Mouse (Mus musculus): ENCODE measurements at regions not wholly inside any gene's neighbourhood (a gene's known extent, or its start where the extent isn't known, plus 50 kb on each side); places are given as distances from the start of the nearest gene placed in this dataset.

GRCm38 (mm10) chr19:14351728-14352340 is 246.0 kb downstream of the Tle4 start:
- Histone ChIP-seq H3K4me3 (ENCODE audit: low read depth, low read length) (no peak overlapping the region), H3K27me3 (ENCODE audit: control insufficient read depth, insufficient read depth, low read length) (no peaks in the 10 kb centered on the region), H3K4me1 (ENCODE audit: control insufficient read depth, insufficient read depth, low read length) (no peaks in the 10 kb centered on the region), H3K4me2 (ENCODE audit: low read depth, low read length) (no peak overlapping the region), H3K27ac (replicated peaks; ENCODE audit: low read depth, low read length) (no peak overlapping the region), H3K36me3 (replicated peaks; ENCODE audit: control insufficient read depth, insufficient read depth, low read depth, low read length) (no peaks in the 10 kb centered on the region), H3K9ac (replicated peaks; ENCODE audit: low read length) (no peak overlapping the region), H3K9me3 (replicated peaks; ENCODE audit: control insufficient read depth, low read length) (no peaks in the 10 kb centered on the region)
- no peak for ATAC-seq (replicated peaks; ENCODE audit: insufficient number of reproducible peaks, low FRiP score, low TSS enrichment, low read depth)
- 66% methylated on average over 4 of the region's 4 CpGs for WGBS
- no peak for DNase-seq (ENCODE audit: low spot score)

- WGBS = 88% methylated on average over 3 of the region's 3 CpGs
- DNase-seq (ENCODE audit: low spot score) (no peak), ATAC-seq (replicated peaks; ENCODE audit: insufficient number of reproducible peaks, low FRiP score, low TSS enrichment, low read depth) (no peak)
- Histone ChIP-seq H3K27ac (replicated peaks; ENCODE audit: low read depth, low read length) (no peak overlapping the region), H3K9ac (replicated peaks; ENCODE audit: low read length) (no peak overlapping the region), H3K4me2 (ENCODE audit: low read depth, low read length) (no peak overlapping the region), H3K9me3 (replicated peaks; ENCODE audit: control insufficient read depth, low read length) (no peaks in the 10 kb centered on the region), H3K27me3 (ENCODE audit: control insufficient read depth, insufficient read depth, low read length) (no peaks in the 10 kb centered on the region), H3K4me1 (ENCODE audit: control insufficient read depth, insufficient read depth, low read length) (no peaks in the 10 kb centered on the region), H3K36me3 (replicated peaks; ENCODE audit: control insufficient read depth, insufficient read depth, low read depth, low read length) (no peaks in the 10 kb centered on the region), H3K4me3 (ENCODE audit: low read depth, low read length) (no peak overlapping the region)
These were observed 245.3 kb downstream of the Tle4 start for GRCm38 (mm10) chr19:14352551-14352950.

GRCm38 (mm10) chr19:14353151-14353550 is 244.7 kb downstream of the Tle4 start:
- Histone ChIP-seq H3K4me3 (ENCODE audit: low read depth, low read length) (no peak overlapping the region), H3K4me1 (ENCODE audit: control insufficient read depth, insufficient read depth, low read length) (no peaks in the 10 kb centered on the region), H3K9ac (replicated peaks; ENCODE audit: low read length) (no peak overlapping the region), H3K36me3 (replicated peaks; ENCODE audit: control insufficient read depth, insufficient read depth, low read depth, low read length) (no peaks in the 10 kb centered on the region), H3K27me3 (ENCODE audit: control insufficient read depth, insufficient read depth, low read length) (no peaks in the 10 kb centered on the region), H3K9me3 (replicated peaks; ENCODE audit: control insufficient read depth, low read length) (no peaks in the 10 kb centered on the region), H3K4me2 (ENCODE audit: low read depth, low read length) (no peak overlapping the region), H3K27ac (replicated peaks; ENCODE audit: low read depth, low read length) (no peak overlapping the region)
- ATAC-seq (replicated peaks; ENCODE audit: insufficient number of reproducible peaks, low FRiP score, low TSS enrichment, low read depth) (no peak), DNase-seq (ENCODE audit: low spot score) (no peak)
- 85% methylated on average over 4 of the region's 4 CpGs for WGBS

DNA sequence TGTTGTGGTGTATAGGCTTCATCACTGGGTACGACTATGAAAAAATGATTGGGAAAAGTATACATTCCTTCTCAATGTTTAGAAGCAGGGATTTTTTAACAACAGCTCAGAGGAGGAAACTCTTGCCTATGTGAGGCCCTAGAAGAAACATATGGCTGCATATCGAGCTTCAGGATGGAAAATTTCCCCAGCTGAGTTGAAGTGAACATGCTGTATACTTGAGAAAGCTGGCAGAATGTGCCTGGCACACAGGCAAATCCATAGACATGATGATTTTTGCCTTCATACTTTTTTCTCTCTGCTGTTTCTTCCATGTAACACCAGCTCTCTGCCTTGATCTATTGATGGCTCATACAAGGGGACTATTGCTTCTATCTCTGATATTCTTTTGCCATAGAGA is 242.7 kb downstream of the Tle4 start:
- ATAC-seq (replicated peaks; ENCODE audit: insufficient number of reproducible peaks, low FRiP score, low TSS enrichment, low read depth) = no peak
- Histone ChIP-seq H3K4me3 (ENCODE audit: low read depth, low read length) (no peak overlapping the region), H3K4me1 (ENCODE audit: control insufficient read depth, insufficient read depth, low read length) (no peaks in the 10 kb centered on the region), H3K27ac (replicated peaks; ENCODE audit: low read depth, low read length) (no peak overlapping the region), H3K36me3 (replicated peaks; ENCODE audit: control insufficient read depth, insufficient read depth, low read depth, low read length) (no peaks in the 10 kb centered on the region), H3K9ac (replicated peaks; ENCODE audit: low read length) (no peak overlapping the region), H3K4me2 (ENCODE audit: low read depth, low read length) (no peak overlapping the region), H3K9me3 (replicated peaks; ENCODE audit: control insufficient read depth, low read length) (no peaks in the 10 kb centered on the region), H3K27me3 (ENCODE audit: control insufficient read depth, insufficient read depth, low read length) (no peaks in the 10 kb centered on the region)
- 80% methylated on average over 2 of the region's 2 CpGs for WGBS
- DNase-seq (ENCODE audit: low spot score) = no peak

DNA sequence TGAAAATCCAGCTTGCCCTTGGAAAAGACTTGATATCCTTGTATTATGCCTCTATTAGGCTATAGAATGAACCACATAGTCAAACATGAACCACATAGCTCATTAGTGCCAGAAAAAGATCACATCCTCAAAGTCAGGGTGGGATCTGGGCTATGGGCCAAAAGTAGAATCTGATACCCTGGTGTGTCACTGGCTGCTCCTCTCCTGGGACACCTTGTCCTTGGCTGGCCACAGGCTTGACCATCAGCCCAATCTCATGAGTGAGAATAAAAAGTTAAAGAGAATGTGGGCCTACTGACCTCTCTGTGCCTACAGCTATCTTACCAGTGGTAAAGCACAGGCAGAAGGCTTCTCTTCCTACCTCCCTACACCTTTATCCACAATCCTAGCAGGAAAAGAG is 241.9 kb downstream of the Tle4 start:
- H3K36me3 ChIP-seq (replicated peaks; ENCODE audit: control insufficient read depth, insufficient read depth, low read depth, low read length) = no peaks in the 10 kb centered on the region
- no peaks in the 10 kb centered on the region for H3K4me1 ChIP-seq (ENCODE audit: control insufficient read depth, insufficient read depth, low read length)
- no peaks in the 10 kb centered on the region for H3K27me3 ChIP-seq (ENCODE audit: control insufficient read depth, insufficient read depth, low read length)
- ATAC-seq (replicated peaks; ENCODE audit: insufficient number of reproducible peaks, low FRiP score, low TSS enrichment, low read depth) (no peak), DNase-seq (ENCODE audit: low spot score) (no peak)
- H3K4me3 ChIP-seq (ENCODE audit: low read depth, low read length) = no peak overlapping the region
- no peak overlapping the region for H3K9ac ChIP-seq (replicated peaks; ENCODE audit: low read length)
- no peaks in the 10 kb centered on the region for H3K9me3 ChIP-seq (replicated peaks; ENCODE audit: control insufficient read depth, low read length)
- H3K4me2 ChIP-seq (ENCODE audit: low read depth, low read length) = no peak overlapping the region
- no peak overlapping the region for H3K27ac ChIP-seq (replicated peaks; ENCODE audit: low read depth, low read length)

DNA sequence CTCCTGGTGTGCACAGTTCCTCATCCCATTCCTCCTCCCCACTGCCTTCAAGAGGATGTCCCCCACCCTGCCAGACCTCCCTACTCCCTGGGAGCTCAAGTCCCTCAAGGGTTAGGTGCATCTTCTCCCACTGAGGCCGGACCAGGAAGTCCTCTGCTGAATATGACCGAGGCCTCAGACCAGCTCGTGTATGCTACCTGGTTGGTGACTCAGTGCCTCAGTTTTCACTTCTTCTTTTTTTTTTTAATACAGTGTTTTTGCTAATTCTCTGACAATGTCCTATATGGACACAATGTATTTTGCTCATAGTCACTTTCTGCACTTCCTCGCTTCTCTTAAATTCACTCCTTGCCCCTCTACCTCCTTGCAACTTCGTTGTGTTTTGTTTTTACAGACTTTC is 237.2 kb downstream of the Tle4 start:
- Histone ChIP-seq H3K27ac (replicated peaks; ENCODE audit: low read depth, low read length) (no peak overlapping the region), H3K4me2 (ENCODE audit: low read depth, low read length) (no peak overlapping the region), H3K9ac (replicated peaks; ENCODE audit: low read length) (no peak overlapping the region), H3K27me3 (ENCODE audit: control insufficient read depth, insufficient read depth, low read length) (no peaks in the 10 kb centered on the region), H3K4me3 (ENCODE audit: low read depth, low read length) (no peak overlapping the region), H3K9me3 (replicated peaks; ENCODE audit: control insufficient read depth, low read length) (no peaks in the 10 kb centered on the region), H3K36me3 (replicated peaks; ENCODE audit: control insufficient read depth, insufficient read depth, low read depth, low read length) (no peaks in the 10 kb centered on the region), H3K4me1 (ENCODE audit: control insufficient read depth, insufficient read depth, low read length) (no peaks in the 10 kb centered on the region)
- ATAC-seq (replicated peaks; ENCODE audit: insufficient number of reproducible peaks, low FRiP score, low TSS enrichment, low read depth) = no peak
- WGBS = 77% methylated on average over 5 of the region's 5 CpGs
- no peak for DNase-seq (ENCODE audit: low spot score)

DNA sequence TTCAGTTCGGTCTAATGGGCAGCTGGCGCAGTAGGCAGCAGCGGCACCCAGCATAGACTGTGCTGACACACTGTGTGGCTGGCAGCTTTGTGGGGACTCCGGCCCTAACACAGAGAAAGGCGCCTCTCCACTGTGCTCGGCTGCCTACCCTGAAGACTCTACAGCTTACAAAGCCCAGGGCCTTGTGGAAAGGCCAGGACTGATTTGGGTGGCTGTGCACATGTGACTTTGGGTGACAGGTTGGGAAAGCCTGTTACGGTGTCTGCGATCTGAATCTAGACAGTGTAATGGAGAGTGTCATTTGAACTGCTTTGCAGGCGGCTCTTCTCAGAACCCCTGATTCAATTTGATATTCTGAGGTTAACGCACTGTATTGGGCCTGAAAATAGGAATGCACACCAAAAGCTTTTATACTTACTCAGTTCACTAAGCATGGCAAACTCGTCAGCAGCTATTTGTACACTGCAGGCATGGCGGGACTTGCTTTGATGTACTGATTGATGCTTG is 228.7 kb downstream of the Tle4 start:
- no peaks in the 10 kb centered on the region for H3K9me3 ChIP-seq (replicated peaks; ENCODE audit: control insufficient read depth, low read length)
- no peak overlapping the region for H3K27ac ChIP-seq (replicated peaks; ENCODE audit: low read depth, low read length)
- WGBS = 60% methylated on average over 12 of the region's 12 CpGs
- no peak overlapping the region for H3K4me3 ChIP-seq (ENCODE audit: low read depth, low read length)
- no peak overlapping the region for H3K4me2 ChIP-seq (ENCODE audit: low read depth, low read length)
- ATAC-seq (replicated peaks; ENCODE audit: insufficient number of reproducible peaks, low FRiP score, low TSS enrichment, low read depth) = peak; percentile 52; the same call in 1 of the 2 replicates
- no peak overlapping the region for H3K9ac ChIP-seq (replicated peaks; ENCODE audit: low read length)
- H3K27me3 ChIP-seq (ENCODE audit: control insufficient read depth, insufficient read depth, low read length) = no peaks in the 10 kb centered on the region
- no peaks in the 10 kb centered on the region for H3K36me3 ChIP-seq (replicated peaks; ENCODE audit: control insufficient read depth, insufficient read depth, low read depth, low read length)
- no peaks in the 10 kb centered on the region for H3K4me1 ChIP-seq (ENCODE audit: control insufficient read depth, insufficient read depth, low read length)
- DNase-seq (ENCODE audit: low spot score) = no peak

GRCm38 (mm10) chr19:14371360-14371759 is 226.5 kb downstream of the Tle4 start:
- no peaks in the 10 kb centered on the region for H3K9me3 ChIP-seq (replicated peaks; ENCODE audit: control insufficient read depth, low read length)
- 89% methylated on average over 5 of the region's 5 CpGs for WGBS
- no peak for DNase-seq (ENCODE audit: low spot score)

More at GRCm38 (mm10) chr19:14371360-14371759, 226.5 kb downstream of the Tle4 start:
- no peaks in the 10 kb centered on the region for H3K4me1 ChIP-seq (ENCODE audit: control insufficient read depth, insufficient read depth, low read length)
- no peak overlapping the region for H3K27ac ChIP-seq (replicated peaks; ENCODE audit: low read depth, low read length)
- H3K4me2 ChIP-seq (ENCODE audit: low read depth, low read length) = no peak overlapping the region
- no peaks in the 10 kb centered on the region for H3K36me3 ChIP-seq (replicated peaks; ENCODE audit: control insufficient read depth, insufficient read depth, low read depth, low read length)
- no peak for ATAC-seq (replicated peaks; ENCODE audit: insufficient number of reproducible peaks, low FRiP score, low TSS enrichment, low read depth)
- no peak overlapping the region for H3K4me3 ChIP-seq (ENCODE audit: low read depth, low read length)
- no peak overlapping the region for H3K9ac ChIP-seq (replicated peaks; ENCODE audit: low read length)
- H3K27me3 ChIP-seq (ENCODE audit: control insufficient read depth, insufficient read depth, low read length) = no peaks in the 10 kb centered on the region

Measured in embryonic facial prominence, embryonic 11.5 days (tissue).